Mouse (Mus musculus): ENCODE measurements around the gene Xlr5c.
"Not testable (repeated sequence)": the region's sequence is repeated elsewhere in the genome, so short reads cannot be mapped to it uniquely, and the experiment has no call there.

Gene Xlr5c

DNA sequence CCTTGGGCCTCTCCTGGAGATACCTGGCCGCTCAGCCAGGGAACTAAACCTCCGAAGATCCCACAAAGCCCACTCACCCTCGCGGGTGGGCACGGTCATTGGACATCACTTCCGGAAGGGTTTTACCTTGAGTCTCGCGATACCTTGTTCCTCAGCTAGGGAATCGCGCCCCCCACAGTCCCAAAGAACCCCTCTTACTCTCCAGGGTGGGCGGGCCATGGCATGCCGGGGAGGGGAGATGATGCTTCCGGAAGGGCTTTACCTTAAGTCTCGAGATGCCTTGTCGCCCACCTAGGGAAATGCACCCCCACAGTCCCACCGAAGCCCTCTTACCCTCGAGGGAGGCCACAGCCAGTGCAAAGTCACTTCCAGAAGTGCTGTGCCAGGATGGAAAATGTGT is at the start of gene Xlr5c, which contains the start of gene Xlr5a:
TSS of gene Xlr5c (minus strand) at position 101 of the 400 bp plus-strand sequence.
TSS of gene Xlr5a (minus strand) at position 101 of the 400 bp plus-strand sequence.
- not testable (repeated sequence) for DNase-seq

DNA sequence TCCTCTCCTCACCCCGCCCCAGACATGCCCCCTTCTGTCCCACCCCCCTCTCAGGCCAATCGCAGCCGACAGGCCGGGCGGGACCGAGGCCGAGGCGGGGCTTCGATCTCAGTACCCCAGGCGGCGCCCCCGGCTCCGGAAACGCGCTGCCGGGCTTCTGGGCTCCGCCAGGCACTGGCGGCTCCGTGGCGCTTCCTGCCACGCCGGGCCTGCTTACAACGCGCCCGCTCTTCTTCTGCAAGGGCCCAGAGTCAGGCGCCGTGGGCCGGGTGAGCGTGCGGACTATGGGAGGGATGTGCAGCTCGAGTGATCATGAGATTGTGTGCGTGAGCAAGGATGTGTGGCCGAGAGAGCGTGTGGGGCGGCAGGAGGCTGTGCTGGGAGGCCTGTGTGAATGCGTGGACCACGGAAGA is 49.7 kb upstream of the Xlr5c start, which contains the start of gene Zfp275:
TSS of gene Zfp275 (plus strand) at position 139 of the 413 bp plus-strand sequence.
- DNase-seq: peak; percentile 89

GRCm38 (mm10) chrX:73342068-73342467 is 49.3 kb upstream of the Xlr5c start:
- no peak for DNase-seq

DNA sequence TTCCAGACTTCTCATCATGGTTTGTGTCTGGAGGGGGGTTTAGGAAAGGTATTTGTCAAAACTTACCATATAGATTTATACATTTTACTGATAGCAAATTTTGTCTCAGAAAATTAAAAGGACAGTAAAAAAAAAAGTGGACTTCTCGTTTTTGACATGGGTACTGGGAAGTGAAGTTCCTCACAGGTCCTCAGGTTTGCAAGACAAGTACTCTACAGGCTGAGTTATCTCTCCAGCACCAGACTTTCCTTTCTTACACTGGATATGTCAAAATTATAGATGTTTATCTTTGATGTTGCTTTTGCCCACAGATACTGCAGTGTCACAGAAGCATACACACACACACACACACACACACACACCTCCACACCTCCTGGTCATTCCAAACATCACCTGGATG is 48.7 kb upstream of the Xlr5c start:
- no peak for DNase-seq

- no peak for DNase-seq
Observed at GRCm38 (mm10) chrX:73336740-73337139, 44.0 kb upstream of the Xlr5c start, which contains the start of gene Gm45015. Gene Gm45015, minus strand, starts transcription at chrX:73336840.

DNA sequence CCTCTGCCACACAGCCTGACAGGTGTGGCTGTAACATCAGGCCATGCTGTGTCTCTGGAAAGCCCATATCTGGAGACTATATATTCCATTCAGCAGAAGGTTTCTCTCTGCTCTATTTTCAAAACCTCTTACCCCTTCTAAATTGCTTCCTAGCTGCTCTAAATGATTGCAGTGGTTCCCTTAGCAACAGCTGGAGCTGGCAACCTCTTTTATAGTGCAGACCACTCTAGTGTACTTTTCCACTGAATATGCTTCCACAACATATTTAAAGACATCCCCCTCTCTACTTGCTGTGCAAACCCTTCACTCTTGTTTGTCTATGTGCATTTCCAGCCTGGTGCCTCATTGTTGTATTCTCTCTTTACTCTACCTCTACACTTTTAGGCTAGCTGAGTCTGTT is 40.8 kb upstream of the Xlr5c start:
- DNase-seq: no peak

DNA sequence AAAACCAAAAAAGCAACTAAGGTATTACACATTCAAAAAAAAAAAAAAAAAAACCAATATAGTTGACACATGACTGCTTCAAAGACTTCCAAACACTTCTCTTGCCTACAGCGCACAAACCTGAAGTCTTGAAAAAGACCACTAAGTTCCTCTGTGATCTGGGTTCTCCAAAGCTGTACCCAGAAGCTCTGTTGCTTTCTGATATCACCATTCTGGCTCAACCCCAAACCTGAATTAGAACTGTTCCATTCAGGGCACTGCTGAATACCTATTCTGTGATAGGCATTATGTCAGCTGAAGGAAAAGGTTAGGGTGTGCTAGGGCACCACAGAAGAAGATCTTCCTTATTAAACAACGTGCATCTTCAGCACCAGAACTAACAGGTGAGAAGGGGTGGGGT is 34.4 kb upstream of the Xlr5c start:
- no peak for DNase-seq

DNA sequence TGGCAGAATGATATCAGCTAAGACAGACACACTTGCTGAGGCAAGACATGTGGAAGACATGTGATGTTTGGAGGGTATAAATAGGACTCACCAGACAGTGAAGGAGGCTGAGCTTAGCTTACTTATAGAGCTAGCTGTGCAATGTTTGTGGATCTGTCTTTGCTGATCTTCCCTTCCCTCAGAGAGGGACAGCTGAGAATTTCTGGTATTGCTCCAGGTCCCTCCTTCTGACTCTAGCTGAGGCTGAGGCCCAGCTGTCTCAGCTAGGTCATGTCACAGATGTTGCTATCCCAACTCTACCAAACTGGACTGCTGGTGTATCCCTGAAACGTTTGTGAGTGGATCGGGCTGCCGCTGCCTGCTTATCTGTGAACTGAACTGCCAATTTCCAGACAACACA is 28.3 kb upstream of the Xlr5c start:
- DNase-seq: no peak

DNA sequence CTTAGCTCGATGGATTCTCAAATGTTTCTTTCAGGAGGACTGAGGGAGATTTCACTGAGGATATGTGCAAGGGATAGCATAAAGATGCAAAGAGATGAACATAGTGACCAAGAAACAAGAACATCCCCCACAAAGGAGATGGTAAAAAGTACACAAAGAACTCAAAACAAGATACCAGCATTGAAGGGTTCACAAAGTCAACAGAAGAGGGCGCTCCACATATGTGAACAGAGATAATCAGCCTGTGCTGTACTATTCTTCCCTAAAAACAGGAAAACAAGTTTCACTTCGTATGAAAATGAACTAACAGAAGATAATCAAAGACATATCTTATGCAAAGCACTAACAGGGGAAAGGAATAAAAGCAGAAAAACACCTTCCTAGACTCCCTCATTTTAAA is 19.7 kb upstream of the Xlr5c start:
- DNase-seq: peak; percentile 45

GRCm38 (mm10) chrX:73295745-73296144 is 3.0 kb upstream of the Xlr5c start:
- DNase-seq: not testable (repeated sequence)

DNA sequence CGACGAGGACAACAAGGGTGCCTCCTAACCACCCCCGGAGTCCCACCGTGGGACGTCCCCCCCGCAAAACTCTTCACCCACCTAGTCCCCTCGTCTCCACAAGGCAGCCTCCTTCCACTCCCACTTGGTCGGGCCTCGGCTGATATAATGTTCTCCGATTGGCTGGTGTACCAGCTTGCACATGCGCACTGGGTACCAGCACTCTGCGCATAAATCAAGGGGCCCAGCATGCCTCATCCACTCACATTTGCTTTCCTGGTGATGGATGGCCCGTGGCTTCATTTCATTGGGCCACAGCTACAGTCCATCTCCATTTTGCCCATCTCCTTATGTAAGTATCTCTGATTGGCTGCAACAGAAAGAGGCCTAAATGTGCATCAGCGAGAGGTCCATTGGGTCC is 27.5 kb downstream of the Xlr5c start, which contains the start of gene Xlr3c:
TSS of gene Xlr3c (minus strand) at position 121 of the 400 bp plus-strand sequence.
- DNase-seq: not testable (repeated sequence)

GRCm38 (mm10) chrX:73262428-73262827 is 30.3 kb downstream of the Xlr5c start:
- DNase-seq: not testable (repeated sequence)

DNA sequence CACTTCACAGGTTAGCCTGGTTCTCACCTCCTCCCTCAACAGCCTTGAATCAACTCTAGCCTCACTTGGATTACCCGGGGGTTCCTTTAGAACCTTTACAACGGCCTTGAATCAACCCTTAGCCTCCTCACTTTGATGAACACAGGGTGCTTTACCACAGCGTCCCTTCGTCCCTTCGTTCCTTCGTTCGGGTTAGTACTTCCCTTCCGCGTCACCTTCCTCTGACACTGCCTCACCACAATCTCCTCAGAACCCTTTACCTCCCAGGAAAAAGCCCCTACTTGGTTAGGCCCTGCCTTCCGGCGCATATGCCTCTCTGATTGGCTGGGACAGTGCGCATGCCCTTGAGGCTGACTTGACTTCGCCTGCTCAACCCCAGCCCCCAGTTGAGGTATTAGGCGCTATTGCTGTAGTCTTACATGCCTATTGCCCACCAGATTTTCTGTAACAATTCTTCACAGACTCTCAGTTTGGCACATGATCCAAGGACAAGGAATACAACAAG is 49.9 kb downstream of the Xlr5c start, which contains the start of gene Xlr4c:
TSS of gene Xlr4c (minus strand) at position 310 of the 505 bp plus-strand sequence.
- DNase-seq: peak; percentile 6
